Mouse (Mus musculus): ENCODE measurements around the gene Adgrl3.

GRCm38 (mm10) chr5:81556008-81556407 lies 536.1 kb downstream of the Adgrl3 start:
- TF ChIP-seq CTCF (IDR thresholded peaks at IDR 0.05; ENCODE audit: control insufficient read depth, insufficient read depth, insufficient replicate concordance, low read depth, low read length) (no peak), POLR2A (IDR thresholded peaks at IDR 0.05; ENCODE audit: control insufficient read depth, low read depth, low read length) (no peak)
